Comparison of ENCODE assay signal across 11 mouse cellular contexts in the genomic region with DNA sequence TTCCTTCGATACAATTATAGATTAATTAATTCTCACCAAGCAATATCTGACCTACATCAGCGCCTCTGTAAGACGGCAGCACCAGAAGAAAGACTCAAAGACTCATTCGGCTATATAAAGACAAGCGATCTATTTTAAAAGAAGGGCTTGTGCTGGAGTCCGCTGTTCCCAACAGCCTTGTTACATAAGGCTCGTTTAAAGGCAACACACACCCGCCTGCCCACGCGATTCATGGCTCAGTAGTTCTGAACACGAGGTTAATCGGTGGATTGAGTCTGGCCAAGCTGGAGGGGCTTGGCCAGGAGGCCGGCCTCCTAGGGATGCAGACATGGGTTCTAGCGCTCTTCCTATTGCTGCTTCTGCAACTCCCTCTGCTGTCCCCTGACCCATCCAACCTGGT.
DNase-seq lines count a peak whose midpoint lies in the region; ATAC-seq and TF ChIP-seq lines count a peak whose summit lies in the region.
"Had no signal": no experiment of that assay in that cellular context is flagged by ENCODE, and none has a peak within 500 bp of the region (broad histone marks: within the 10 kb centered on the region; RNA-seq: fewer than 3 reads in every experiment).

No protein-coding gene starts in this region.

- 70% methylated on average over 14 of the region's 14 CpGs for WGBS in midbrain, embryonic 11.5 days
- WGBS in midbrain, embryonic 10.5 days = 71% methylated on average over 14 of the region's 14 CpGs
- WGBS in lung, adult 2 months = 76% methylated on average over 14 of the region's 14 CpGs

- no peaks in the 10 kb centered on the region for H3K36me3 ChIP-seq in midbrain, embryonic 11.5 days (ENCODE audit: control insufficient read depth, insufficient read depth, low read length)
- H3K36me3 ChIP-seq in midbrain, embryonic 10.5 days = no peaks in the 10 kb centered on the region
- H3K36me3 ChIP-seq: liver, embryonic 12.5 days had no signal

- no peak overlapping the region for H3K27ac ChIP-seq in midbrain, embryonic 11.5 days (ENCODE audit: low read depth, low read length)
- H3K27ac ChIP-seq in midbrain, embryonic 10.5 days (replicated peaks) = no peak overlapping the region
- H3K27ac ChIP-seq: liver, embryonic 12.5 days had no signal

- H3K4me3 ChIP-seq in midbrain, embryonic 11.5 days (ENCODE audit: low read depth, low read length) = no peak overlapping the region
- no peak overlapping the region for H3K4me3 ChIP-seq in midbrain, embryonic 10.5 days
- H3K4me3 ChIP-seq in lung, adult 2 months (replicated peaks; ENCODE audit: extremely low read depth, low read depth, low read length) = no peak overlapping the region
- H3K4me3 ChIP-seq: liver, embryonic 12.5 days had no signal

- no peak for TF ChIP-seq CTCF in lung, adult 2 months (IDR thresholded peaks at IDR 0.05; ENCODE audit: insufficient read depth, low read length)

- H3K27me3 ChIP-seq in midbrain, embryonic 11.5 days (ENCODE audit: control insufficient read depth, insufficient read depth, low read length) = no peaks in the 10 kb centered on the region
- H3K27me3 ChIP-seq in midbrain, embryonic 10.5 days (ENCODE audit: low read depth, poor library complexity, severe bottlenecking) = no peaks in the 10 kb centered on the region
- H3K27me3 ChIP-seq: liver, embryonic 12.5 days had no signal

- no peaks in the 10 kb centered on the region for H3K9me3 ChIP-seq in midbrain, embryonic 11.5 days (ENCODE audit: control insufficient read depth, low read length)
- no peaks in the 10 kb centered on the region for H3K9me3 ChIP-seq in midbrain, embryonic 10.5 days (replicated peaks)
- H3K9me3 ChIP-seq: liver, embryonic 12.5 days had no signal

- peak; percentile 19 for DNase-seq in midbrain, embryonic 11.5 days (ENCODE audit: low spot score, missing footprints)
- no peak for DNase-seq in midbrain, embryonic 10.5 days (ENCODE audit: low spot score)
- peak; percentile 67 to 77 for DNase-seq in frontal cortex, postnatal 10 days (ENCODE audit: low spot score in 2 of 2)
- DNase-seq in left cerebral cortex, adult 8-10 months (ENCODE audit: low spot score in 2 of 2) = peak; percentile 49 to 92
- DNase-seq in right cerebral cortex, postnatal 36 days (ENCODE audit: low spot score in 2 of 2) = peak; percentile 86 to 92
- DNase-seq in lung, adult 18-20 months = no peak
- no peak for DNase-seq in lung, adult 2 months

- no peak for TF ChIP-seq POLR2A in lung, adult 2 months (IDR thresholded peaks at IDR 0.05; ENCODE audit: borderline replicate concordance, extremely low read depth, low read depth, low read length)

- no peaks in the 10 kb centered on the region; the same call in 1 of the 2 replicates for H3K4me1 ChIP-seq in midbrain, embryonic 11.5 days (ENCODE audit: control insufficient read depth, insufficient read depth, low read length)
- 0 out of 2 replicates have a peak, but pooled peaks cover 7% of the 10 kb centered on the region for H3K4me1 ChIP-seq in midbrain, embryonic 10.5 days
- H3K4me1 ChIP-seq in lung, adult 2 months (ENCODE audit: control insufficient read depth, insufficient read depth, low read length) = no peaks in the 10 kb centered on the region
- H3K4me1 ChIP-seq: liver, embryonic 12.5 days had no signal

- no peak overlapping the region for H3K9ac ChIP-seq in midbrain, embryonic 11.5 days (ENCODE audit: low read length)
- H3K9ac ChIP-seq: liver, embryonic 12.5 days had no signal

- no peak for ATAC-seq in midbrain, embryonic 11.5 days (ENCODE audit: low FRiP score)
- no peak for ATAC-seq in erythroid progenitor cell, adult 5-6 weeks (replicated peaks; ENCODE audit: low FRiP score, poor library complexity, severe bottlenecking)
- ATAC-seq: activated CD4-positive, CD25-positive, alpha-beta regulatory T cell, adult 4 months; inflammation-experienced regulatory T-cells, adult 6 months; liver, embryonic 12.5 days had no signal

- H3K4me2 ChIP-seq in midbrain, embryonic 11.5 days = no peak overlapping the region
- H3K4me2 ChIP-seq: liver, embryonic 12.5 days had no signal

Comparison
In these comparisons a context has a peak if more than half of its experiments do, and no peak if none do; other contexts are left out.
1. DNase-seq: peak in midbrain, embryonic 11.5 days (single experiment), frontal cortex, postnatal 10 days (2 of 2), left cerebral cortex, adult 8-10 months (2 of 2) and right cerebral cortex, postnatal 36 days (2 of 2); none in midbrain, embryonic 10.5 days (single experiment), lung, adult 18-20 months (0 of 2) and lung, adult 2 months (single experiment).